ENCODE assay signal across 8 mouse cellular contexts in the genomic region with DNA sequence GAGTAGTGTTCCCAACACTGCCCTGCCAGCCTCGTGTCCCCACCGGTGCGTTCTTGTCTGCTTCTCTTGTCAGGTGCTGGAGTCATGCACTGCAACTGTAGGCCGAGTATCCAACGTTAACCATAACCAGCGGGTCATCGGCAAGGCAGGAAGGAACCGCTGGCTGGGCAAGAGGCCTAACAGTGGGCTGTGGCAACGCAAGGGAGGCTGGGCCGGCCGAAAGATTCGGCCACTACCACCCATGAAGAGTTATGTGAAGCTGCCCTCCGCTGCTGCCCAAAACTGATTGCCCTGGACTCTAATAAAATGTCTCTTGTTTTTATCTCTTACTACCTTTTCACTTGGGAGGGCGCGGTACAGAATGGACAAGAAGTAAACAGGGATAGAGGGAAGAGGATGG. TPM values are rescaled to one million over a fixed set of nuclear protein-coding genes. Genes with fewer than 3 reads are reported as not detected.
DNase-seq lines count a peak whose midpoint lies in the region; ATAC-seq and TF ChIP-seq lines count a peak whose summit lies in the region.

No protein-coding gene starts in this region.

- no peaks in the 10 kb centered on the region for H3K9me3 ChIP-seq in heart, embryonic 10.5 days
- no peaks in the 10 kb centered on the region for H3K9me3 ChIP-seq in E14TG2a.4 (ENCODE audit: low read length)
- no peaks in the 10 kb centered on the region for H3K9me3 ChIP-seq in forebrain, postnatal 0 days (ENCODE audit: low read length)
- no peaks in the 10 kb centered on the region for H3K9me3 ChIP-seq in liver, embryonic 16.5 days (replicated peaks; ENCODE audit: control insufficient read depth, low read length)

- peaks cover 60% of the 10 kb centered on the region for H3K4me1 ChIP-seq in heart, embryonic 10.5 days
- H3K4me1 ChIP-seq in E14TG2a.4 (replicated peaks; ENCODE audit: low read depth, low read length), result peaks cover 77% of the 10 kb centered on the region
- H3K4me1 ChIP-seq in forebrain, postnatal 0 days (ENCODE audit: insufficient read depth), result peaks cover 26% of the 10 kb centered on the region
- peaks cover 38% of the 10 kb centered on the region for H3K4me1 ChIP-seq in liver, embryonic 16.5 days (ENCODE audit: control insufficient read depth, low read depth, low read length)

- peak overlapping the region; percentile 88 for H3K4me2 ChIP-seq in forebrain, postnatal 0 days (ENCODE audit: low read depth)
- H3K4me2 ChIP-seq in liver, embryonic 16.5 days (ENCODE audit: low read depth, low read length), result peak overlapping the region; percentile 87

- DNase-seq in heart, embryonic 10.5 days (ENCODE audit: low spot score), result no peak
- DNase-seq in heart, adult 11 months, result no peak
- DNase-seq in forebrain, postnatal 0 days, result no peak
- DNase-seq in layer of hippocampus, adult 9-11 months, result no peak
- DNase-seq in urinary bladder, postnatal 10 days (ENCODE audit: low spot score), result no peak
- DNase-seq in urinary bladder, adult 18-20 months (ENCODE audit: low spot score in 2 of 2), result no peak

- 34% methylated on average over 15 of the region's 15 CpGs for WGBS in heart, embryonic 10.5 days
- whole genome bisulfite sequencing in forebrain, postnatal 0 days, result 33% methylated on average over 15 of the region's 15 CpGs
- WGBS in liver, embryonic 16.5 days (ENCODE audit: insufficient replicate concordance), result 22% methylated on average over 15 of the region's 15 CpGs

- ATAC-seq in forebrain, postnatal 0 days, result no peak
- ATAC-seq in liver, embryonic 16.5 days (ENCODE audit: low read depth), result no peak

- peaks cover 48% of the 10 kb centered on the region for H3K36me3 ChIP-seq in heart, embryonic 10.5 days
- H3K36me3 ChIP-seq in E14TG2a.4 (ENCODE audit: insufficient read depth, low read length), result peaks cover 57% of the 10 kb centered on the region
- H3K36me3 ChIP-seq in forebrain, postnatal 0 days (ENCODE audit: insufficient read depth), result peaks cover 20% of the 10 kb centered on the region
- H3K36me3 ChIP-seq in liver, embryonic 16.5 days (ENCODE audit: control insufficient read depth, insufficient read depth), result peaks cover 7% of the 10 kb centered on the region

- H3K9ac ChIP-seq in forebrain, postnatal 0 days, result peak overlapping the region; percentile 95
- peak overlapping the region; percentile 77 for H3K9ac ChIP-seq in liver, embryonic 16.5 days (ENCODE audit: low read depth, low read length)

- H3K27ac ChIP-seq in heart, embryonic 10.5 days, result peak overlapping the region; percentile 98
- H3K27ac ChIP-seq in forebrain, postnatal 0 days (ENCODE audit: low read depth, low read length), result peak overlapping the region; percentile 92
- H3K27ac ChIP-seq in liver, embryonic 16.5 days (ENCODE audit: low read length), result peak overlapping the region; percentile 75

- no peak for TF ChIP-seq CTCF in E14TG2a.4 (conservative IDR thresholded peaks at IDR 0.05; ENCODE audit: low read length)
- TF ChIP-seq CTCF in forebrain, postnatal 0 days (IDR thresholded peaks at IDR 0.05; ENCODE audit: low read depth), result no peak

- peak overlapping the region; percentile 77 for H3K4me3 ChIP-seq in heart, embryonic 10.5 days
- peak overlapping the region; percentile 86 for H3K4me3 ChIP-seq in E14TG2a.4 (replicated peaks; ENCODE audit: low read length)
- peak overlapping the region; percentile 64 for H3K4me3 ChIP-seq in forebrain, postnatal 0 days (ENCODE audit: low read depth, low read length)
- H3K4me3 ChIP-seq in liver, embryonic 16.5 days (ENCODE audit: low read depth, low read length), result peak overlapping the region; percentile 71

- no peaks in the 10 kb centered on the region for H3K27me3 ChIP-seq in heart, embryonic 10.5 days (ENCODE audit: insufficient read depth, poor library complexity, severe bottlenecking)
- H3K27me3 ChIP-seq in E14TG2a.4 (ENCODE audit: insufficient read depth, low read length), result peaks cover 3% of the 10 kb centered on the region; the same call in 1 of the 2 replicates
- no peaks in the 10 kb centered on the region for H3K27me3 ChIP-seq in forebrain, postnatal 0 days (ENCODE audit: insufficient read depth, low read length)
- no peaks in the 10 kb centered on the region for H3K27me3 ChIP-seq in liver, embryonic 16.5 days (ENCODE audit: control insufficient read depth, insufficient read depth, low read depth, low read length)

RNA-seq across cellular contexts. Expression of a gene that starts 0.3 kb away (rescaled TPM):
- polyA plus RNA-seq in heart, embryonic 10.5 days (2016; fragmentation: Nextera tagmentation; extraction: Ambion mirVana), result 44.8 and 51.3 TPM in 2 replicates
- total RNA-seq in forebrain, postnatal 0 days (2014; rRNA removed), result 77.0 and 89.9 TPM in 2 replicates
- polyA plus RNA-seq in forebrain, postnatal 0 days (2015; fragmentation: Nextera tagmentation; extraction: Ambion mirVana), result 20.6 and 24.0 TPM in 2 replicates
- 10.7 and 11.6 TPM in 2 replicates for polyA plus RNA-seq in liver, embryonic 16.5 days (2015; fragmentation: Nextera tagmentation; extraction: Ambion mirVana)

RNA-seq across cellular contexts. Expression of a gene that starts 3.8 kb away (rescaled TPM):
- polyA plus RNA-seq in heart, embryonic 10.5 days (2016; fragmentation: Nextera tagmentation; extraction: Ambion mirVana), result 131 and 151 TPM in 2 replicates
- total RNA-seq in forebrain, postnatal 0 days (2014; rRNA removed), result 51.4 and 62.9 TPM in 2 replicates
- polyA plus RNA-seq in forebrain, postnatal 0 days (2015; fragmentation: Nextera tagmentation; extraction: Ambion mirVana), result 96.2 and 111 TPM in 2 replicates
- polyA plus RNA-seq in liver, embryonic 16.5 days (2015; fragmentation: Nextera tagmentation; extraction: Ambion mirVana), result 58.1 and 67.0 TPM in 2 replicates

RNA-seq across cellular contexts. Expression of a gene that starts 4.0 kb away (rescaled TPM):
- polyA plus RNA-seq in heart, embryonic 10.5 days (2016; fragmentation: Nextera tagmentation; extraction: Ambion mirVana), result 21.1 and 22.5 TPM in 2 replicates
- total RNA-seq in forebrain, postnatal 0 days (2014; rRNA removed), result 31.2 and 32.7 TPM in 2 replicates
- polyA plus RNA-seq in forebrain, postnatal 0 days (2015; fragmentation: Nextera tagmentation; extraction: Ambion mirVana), result 20.3 and 21.3 TPM in 2 replicates
- 10.0 and 12.2 TPM in 2 replicates for polyA plus RNA-seq in liver, embryonic 16.5 days (2015; fragmentation: Nextera tagmentation; extraction: Ambion mirVana)

RNA-seq across cellular contexts. Expression of a gene that starts 20.5 kb away (rescaled TPM):
- polyA plus RNA-seq in heart, embryonic 10.5 days (2016; fragmentation: Nextera tagmentation; extraction: Ambion mirVana), result 65.4 and 67.7 TPM in 2 replicates
- 42.4 and 56.6 TPM in 2 replicates for total RNA-seq in forebrain, postnatal 0 days (2014; rRNA removed)
- 18.9 and 19.7 TPM in 2 replicates for polyA plus RNA-seq in forebrain, postnatal 0 days (2015; fragmentation: Nextera tagmentation; extraction: Ambion mirVana)
- polyA plus RNA-seq in liver, embryonic 16.5 days (2015; fragmentation: Nextera tagmentation; extraction: Ambion mirVana), result 8.4 and 9.4 TPM in 2 replicates

RNA-seq across cellular contexts. Expression of a gene that starts 24.3 kb away (rescaled TPM):
- polyA plus RNA-seq in heart, embryonic 10.5 days (2016; fragmentation: Nextera tagmentation; extraction: Ambion mirVana), result 46.3 and 61.0 TPM in 2 replicates
- 29.7 and 31.1 TPM in 2 replicates for total RNA-seq in forebrain, postnatal 0 days (2014; rRNA removed)
- 39.4 and 52.1 TPM in 2 replicates for polyA plus RNA-seq in forebrain, postnatal 0 days (2015; fragmentation: Nextera tagmentation; extraction: Ambion mirVana)
- polyA plus RNA-seq in liver, embryonic 16.5 days (2015; fragmentation: Nextera tagmentation; extraction: Ambion mirVana), result 17.4 and 18.9 TPM in 2 replicates
